Mouse (Mus musculus) embryonic stem cell, embryonic (primary cell): Measurements from ENCODE around the gene Fev.

ENCODE experiments used
- CTCF ChIA-PET, 4 experiments: fragments of 300-600 bp in 2 of 4; fragments of 350-600 bp in 2 of 4; sonication (Branson Sonifier 250); formaldehyde crosslinking; loops; one replicate each; lab custom pipeline; 2022; ENCODE audit warnings: inconsistent platforms in 2 of 4; lab: Charles Lee
- POLR2A ChIA-PET, 4 experiments: fragments of 300-600 bp in 2 of 4; fragments of 350-600 bp in 2 of 4; sonication (Branson Sonifier 250); formaldehyde crosslinking; loops; one replicate each; lab custom pipeline; 2022; ENCODE audit warnings: antibody characterized with exemption in 4 of 4, inconsistent platforms in 1 of 4; lab: Charles Lee

Gene Fev

GRCm38 (mm10) chr1:74855651-74856438 lies 29.4 kb downstream of the Fev start:
- ChIA-PET CTCF (interaction anchor here in 3 of 4 experiments (0.9 to 2.7 kb wide), 6 partner anchors 39 to 102 kb away, joined by 3 to 17 read pairs (median 6); no protein-coding TSS in a partner anchor), POLR2A (interaction anchor here in 2 of 4 experiments (1.3 to 3.6 kb wide), 4 partner anchors 22 to 31 kb away, joined by 3 to 27 read pairs (median 12); partner anchors contain the start of gene Fev (in 1 of the 2))

- ChIA-PET CTCF (interaction anchor here (0.5 to 2.7 kb wide), 15 partner anchors 31 to 101 kb away, joined by 3 to 17 read pairs (median 4); partner anchors contain the start of gene Cryba2 (in 2 of the 4)), POLR2A (interaction anchor here (0.7 to 3.6 kb wide), 14 partner anchors 17 to 52 kb away, joined by 3 to 27 read pairs (median 4); partner anchors contain the start of gene Fev (in 1 of the 4))
These were observed 30.1 kb downstream of the Fev start for GRCm38 (mm10) chr1:74855156-74855555.

- POLR2A ChIA-PET, result interaction anchor here (0.7 to 3.6 kb wide), 14 partner anchors 16 to 52 kb away, joined by 3 to 27 read pairs (median 4); partner anchors contain the start of gene Fev (in 1 of the 4)
- CTCF ChIA-PET, result interaction anchor here (0.5 to 2.7 kb wide), 15 partner anchors 30 to 110 kb away, joined by 3 to 17 read pairs (median 4); partner anchors contain the start of gene Cryba2 (in 2 of the 4)
These were observed 30.7 kb downstream of the Fev start, which contains the start of gene Cdk5r2 for GRCm38 (mm10) chr1:74854306-74855056. Cdk5r2 (plus strand) TSS chr1:74854934.

GRCm38 (mm10) chr1:74851001-74851775 lies 34.0 kb downstream of the Fev start:
- ChIA-PET POLR2A (interaction anchor here (0.7 to 2.8 kb wide), 19 partner anchors 9 to 636 kb away, joined by 3 to 25 read pairs (median 4); no protein-coding TSS in a partner anchor), CTCF (interaction anchor here (0.6 to 2.4 kb wide), 21 partner anchors 10 to 627 kb away, joined by 3 to 30 read pairs (median 3); partner anchors contain the start of genes Cryba2 (in 1 of the 4) and Wnt6 (in 1 of the 4))

GRCm38 (mm10) chr1:74850251-74850650 lies 35.0 kb downstream of the Fev start:
- ChIA-PET POLR2A (interaction anchor here in 3 of 4 experiments (0.6 to 2.8 kb wide), 10 partner anchors 8 to 98 kb away, joined by 3 to 25 read pairs (median 7); partner anchors contain the start of gene Wnt6 (in 1 of the 3)), CTCF (interaction anchor here in 3 of 4 experiments (0.6 to 2.4 kb wide), 8 partner anchors 35 to 724 kb away, joined by 3 to 30 read pairs (median 4); no protein-coding TSS in a partner anchor)

GRCm38 (mm10) chr1:74848946-74849345 lies 36.3 kb downstream of the Fev start:
- ChIA-PET CTCF (no interaction called here), POLR2A (interaction anchor here in 1 of 4 experiments (0.6 kb wide), 1 partner anchor 74 kb away, joined by 3 read pairs; no protein-coding TSS in a partner anchor)

GRCm38 (mm10) chr1:74846341-74846740 lies 38.9 kb downstream of the Fev start:
- CTCF ChIA-PET, result interaction anchor here in 1 of 4 experiments (0.8 kb wide), 1 partner anchor 21 kb away, joined by 3 read pairs; no protein-coding TSS in a partner anchor
- POLR2A ChIA-PET, result no interaction called here

- ChIA-PET CTCF (no interaction called here), POLR2A (interaction anchor here in 1 of 4 experiments (1.0 to 1.5 kb wide), 2 partner anchors 13 to 18 kb away, joined by 3 to 7 read pairs; no protein-coding TSS in a partner anchor)
These were observed 42.1 kb downstream of the Fev start for GRCm38 (mm10) chr1:74843090-74843489.

- CTCF ChIA-PET, result interaction anchor here in 3 of 4 experiments (0.6 to 1.4 kb wide), 4 partner anchors 28 to 60 kb away, joined by 3 to 14 read pairs (median 5); partner anchors contain the start of gene Cryba2 (in 2 of the 3)
- POLR2A ChIA-PET, result interaction anchor here in 3 of 4 experiments (0.6 to 1.7 kb wide), 14 partner anchors 8 to 195 kb away, joined by 3 to 11 read pairs (median 4); partner anchors contain the start of gene Cdk5r2 (in 2 of the 3)
These were observed 52.0 kb downstream of the Fev start for GRCm38 (mm10) chr1:74833255-74833654.
